Mouse (Mus musculus) heart, embryonic 16.5 days (tissue): Measurements from ENCODE around the gene Dcaf8. TPM values are rescaled to one million over a fixed set of nuclear protein-coding genes. Genes with fewer than 3 reads are reported as not detected.

ENCODE experiments used
- ATAC-seq: fragments of 200-750 bp; cut with Nextera tagmentation; replicated peaks from 2 replicates; pipeline ENCODE4 v1.8.0; 2017; ENCODE audit warnings: moderate number of reproducible peaks; ENCODE audit not compliant: insufficient read depth, low FRiP score; ENCODE audit errors: extremely low read depth
- H3K27ac ChIP-seq: fragments of 300-500 bp; sonication (generic); 2 replicates; pipeline ENCODE4 v1.5.1; 2014; ENCODE audit warnings: mild to moderate bottlenecking, low read length, control low read depth, moderate library complexity
- H3K27me3 ChIP-seq: fragments of 300-500 bp; sonication (generic); 2 replicates; pipeline ENCODE4 v1.6.1; 2014; ENCODE audit warnings: low read length, mixed read lengths; ENCODE audit not compliant: control insufficient read depth, insufficient read depth
- H3K36me3 ChIP-seq: fragments of 300-500 bp; sonication (generic); 2 replicates; pipeline ENCODE4 v1.6.1; 2014; ENCODE audit not compliant: control insufficient read depth, insufficient read depth
- H3K4me1 ChIP-seq: fragments of 300-500 bp; sonication (generic); 2 replicates; pipeline ENCODE4 v1.6.1; 2014; ENCODE audit warnings: low read length, mixed read lengths; ENCODE audit not compliant: control insufficient read depth, insufficient read depth
- H3K4me2 ChIP-seq: fragments of 300-500 bp; sonication (generic); 2 replicates; pipeline ENCODE4 v1.6.1; 2014; ENCODE audit warnings: low read depth, mild to moderate bottlenecking, control low read depth, low read length
- H3K4me3 ChIP-seq: fragments of 300-500 bp; sonication (generic); 2 replicates; pipeline ENCODE4 v1.5.1; 2014; ENCODE audit warnings: mild to moderate bottlenecking, control low read depth, low read length
- H3K9ac ChIP-seq: fragments of 300-500 bp; sonication (generic); 2 replicates; pipeline ENCODE4 v1.6.1; 2014; ENCODE audit warnings: low read length, control low read depth
- H3K9me3 ChIP-seq: fragments of 300-500 bp; sonication (generic); replicated peaks from 2 replicates; pipeline ENCODE4 v1.6.1; 2016; ENCODE audit warnings: low read length; ENCODE audit not compliant: control insufficient read depth
- WGBS: fragments of 180-500 bp; shearing (Covaris S2); extraction: QIAGEN DNeasy Blood & Tissue Kit; methylation state at CpG from one replicate; pipeline ENCODE4 v1.1.7; 2014; 5-methylcytosine and 5-hydroxymethylcytosine counted together
- polyA plus RNA-seq: library from polyadenylated mRNA; unstranded; fragments of >200 nt; fragmentation: Nextera tagmentation; extraction: Ambion mirVana; gene quantifications from 2 replicates; pipeline ENCODE4 v1.2.1, GENCODE M21; 2015

Dcaf8 gene
- polyA plus RNA-seq, 1 experiment from 2014 or later: 117 TPM

DNA sequence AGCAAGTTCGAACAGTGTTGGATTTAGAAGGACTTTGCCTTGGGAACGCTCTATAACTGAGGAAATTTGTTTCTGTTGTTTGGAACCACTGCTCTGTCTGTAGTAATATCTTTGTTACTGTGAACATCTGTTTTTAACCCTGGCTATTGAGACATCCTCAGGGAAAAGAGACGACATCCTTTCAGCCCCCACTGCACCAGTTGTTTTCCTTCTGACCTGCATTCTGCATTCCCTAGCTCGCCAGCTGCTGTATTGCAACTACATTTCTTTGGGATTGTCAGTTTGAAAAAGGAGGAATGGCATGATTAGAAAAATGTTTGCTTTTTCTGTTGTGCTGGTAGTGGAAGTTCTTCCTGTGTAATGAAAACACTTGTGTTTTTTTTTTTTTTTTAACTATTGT, 33.0 kb downstream of the Dcaf8 start:
- peaks cover 44% of the 10 kb centered on the region for H3K36me3 ChIP-seq
- WGBS: 63% methylated on average over 4 of the region's 4 CpGs

DNA sequence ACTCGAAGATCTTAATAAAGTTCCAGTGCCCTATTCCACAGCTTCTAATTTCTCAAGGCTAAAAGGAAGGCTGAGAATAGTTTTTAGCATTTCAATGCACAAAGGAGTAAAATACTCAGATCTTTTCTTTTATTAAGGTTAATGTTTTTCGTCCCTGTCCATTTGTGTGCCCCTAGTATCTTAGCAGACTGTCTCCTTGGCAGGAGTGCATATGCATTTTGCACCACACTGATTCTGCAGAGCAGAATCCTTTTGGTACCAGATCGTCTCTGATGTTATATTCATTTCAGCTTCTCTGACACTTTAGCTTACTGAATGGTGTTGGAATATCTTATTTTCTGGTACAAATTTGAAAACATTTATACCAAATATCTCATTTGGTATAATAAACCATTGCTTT, 33.9 kb downstream of the Dcaf8 start:
- Histone ChIP-seq H3K27ac (no peak overlapping the region), H3K36me3 (peaks cover 53% of the 10 kb centered on the region), H3K9ac (no peak overlapping the region), H3K4me2 (no peak overlapping the region), H3K4me3 (no peak overlapping the region), H3K27me3 (no peaks in the 10 kb centered on the region), H3K4me1 (no peaks in the 10 kb centered on the region), H3K9me3 (no peaks in the 10 kb centered on the region)
- ATAC-seq: no peak
- WGBS: 88% methylated on average over 3 of the region's 3 CpGs

More for the DNA sequence above, 33.0 kb downstream of the Dcaf8 start:
- no peak for ATAC-seq
- no peak overlapping the region for H3K4me3 ChIP-seq
- H3K9ac ChIP-seq: no peak overlapping the region
- H3K4me2 ChIP-seq: no peak overlapping the region
- H3K9me3 ChIP-seq: no peaks in the 10 kb centered on the region
- no peak overlapping the region for H3K27ac ChIP-seq
- H3K27me3 ChIP-seq: no peaks in the 10 kb centered on the region
- H3K4me1 ChIP-seq: no peaks in the 10 kb centered on the region

DNA sequence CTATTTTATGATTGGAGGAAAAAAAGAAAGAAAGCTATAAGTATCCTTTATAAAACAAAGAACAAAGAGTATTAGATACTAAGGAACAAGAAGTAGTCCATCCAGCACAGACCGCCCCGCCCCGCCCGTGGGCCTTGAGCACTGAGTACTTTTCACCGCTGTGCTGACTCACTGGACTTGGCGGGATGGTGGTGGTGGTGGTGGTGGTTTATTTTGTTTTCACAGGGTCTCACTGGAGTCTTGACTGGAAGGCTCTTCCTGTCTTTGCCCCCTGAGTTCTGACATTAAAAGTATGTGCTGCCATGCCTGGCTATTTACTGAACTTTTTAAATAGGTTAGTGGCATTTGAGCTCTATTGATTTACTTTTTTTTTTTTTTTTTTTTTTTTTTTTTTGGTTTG, 35.2 kb downstream of the Dcaf8 start:
- 96% methylated on average over 6 of the region's 6 CpGs for WGBS
- Histone ChIP-seq H3K27me3 (no peaks in the 10 kb centered on the region), H3K9ac (no peak overlapping the region), H3K4me2 (no peak overlapping the region), H3K4me1 (no peaks in the 10 kb centered on the region), H3K4me3 (no peak overlapping the region), H3K36me3 (peaks cover 58% of the 10 kb centered on the region), H3K27ac (no peak overlapping the region), H3K9me3 (no peaks in the 10 kb centered on the region)
- ATAC-seq: no peak

DNA sequence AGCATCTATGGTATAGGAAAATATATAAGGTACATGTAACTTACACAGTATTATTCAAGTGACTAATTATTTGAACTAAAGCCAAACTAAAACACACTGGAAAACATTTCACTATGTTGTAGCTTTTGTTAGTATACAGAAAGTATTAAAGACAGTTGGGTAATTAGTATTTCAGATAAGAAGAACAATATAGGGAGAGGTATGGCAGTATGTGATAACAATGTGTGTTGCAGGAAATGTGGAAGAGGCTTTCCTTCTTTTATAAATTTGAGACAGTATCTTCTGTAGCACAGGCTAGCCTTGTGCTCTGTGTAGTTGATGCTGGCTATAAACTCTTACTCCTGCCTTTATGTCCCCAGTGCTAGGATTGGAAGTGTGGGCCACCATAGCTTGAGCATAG, 36.0 kb downstream of the Dcaf8 start:
- no peaks in the 10 kb centered on the region for H3K9me3 ChIP-seq
- H3K4me3 ChIP-seq: no peak overlapping the region
- no peaks in the 10 kb centered on the region for H3K27me3 ChIP-seq
- H3K4me1 ChIP-seq: no peaks in the 10 kb centered on the region
- ATAC-seq: no peak
- H3K27ac ChIP-seq: no peak overlapping the region
- no peak overlapping the region for H3K9ac ChIP-seq
- no peak overlapping the region for H3K4me2 ChIP-seq
- peaks cover 58% of the 10 kb centered on the region for H3K36me3 ChIP-seq

DNA sequence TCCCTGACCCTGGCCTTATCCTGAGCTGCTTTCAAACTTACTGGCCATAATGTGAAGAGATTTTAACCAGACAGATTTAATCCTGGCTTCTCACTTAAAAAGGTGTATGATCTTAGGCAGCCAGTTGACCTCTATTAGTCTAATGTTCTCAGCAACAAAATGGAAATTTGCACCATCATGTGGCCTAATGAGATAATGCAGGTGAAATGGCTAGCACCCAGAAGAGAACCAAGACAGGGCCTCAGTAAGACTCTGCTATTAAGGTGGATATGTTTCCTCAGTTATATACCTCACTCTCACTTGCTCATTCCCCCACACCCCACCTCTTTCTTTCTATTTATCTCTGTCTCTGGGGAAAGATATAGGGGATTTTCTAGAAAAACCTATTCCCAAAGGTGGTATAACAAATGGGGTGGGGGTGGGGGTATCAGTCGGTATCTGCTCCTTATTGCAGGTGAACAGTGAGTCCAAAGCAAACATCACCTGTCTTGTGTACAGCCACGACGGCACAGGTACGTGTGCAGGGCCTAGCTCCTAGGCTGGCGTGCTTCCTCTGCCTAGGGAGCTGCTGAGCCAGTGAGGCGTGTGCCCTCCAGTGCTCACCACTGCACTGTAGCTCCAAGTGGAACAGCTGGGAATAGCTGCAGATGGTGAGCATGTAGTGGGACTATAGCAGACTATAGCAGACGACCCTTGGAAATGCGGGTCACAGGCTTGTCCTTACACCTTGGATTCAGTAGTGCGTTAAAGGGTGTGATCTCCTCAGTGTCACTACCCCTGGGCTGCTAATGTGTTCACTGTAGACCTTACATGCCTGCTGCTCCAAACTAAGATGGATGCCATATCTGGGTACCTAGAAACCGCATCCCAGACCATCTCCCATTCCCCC, 38.8 kb downstream of the Dcaf8 start:
- peaks cover 60% of the 10 kb centered on the region for H3K36me3 ChIP-seq

DNA sequence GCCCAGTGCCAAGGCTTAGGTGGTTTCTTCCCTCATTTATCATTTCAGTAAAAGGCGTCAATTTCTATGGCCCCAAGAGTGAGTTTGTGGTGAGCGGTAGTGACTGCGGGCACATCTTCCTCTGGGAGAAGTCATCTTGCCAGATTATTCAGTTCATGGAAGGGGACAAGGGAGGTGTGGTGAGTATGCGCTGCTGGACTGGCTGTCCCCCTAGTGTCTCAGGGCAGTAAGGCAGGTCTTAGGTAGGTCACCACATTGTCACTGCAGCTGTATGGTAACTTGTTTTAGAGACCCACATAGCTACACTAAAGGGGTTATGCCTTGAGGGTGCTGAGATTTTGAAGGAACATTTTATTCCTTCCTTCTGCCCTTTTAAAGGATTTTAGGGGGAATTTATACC, 41.0 kb downstream of the Dcaf8 start:
- ATAC-seq: peak; percentile 37; the same call in 1 of the 2 replicates
- Histone ChIP-seq H3K4me3 (no peak overlapping the region), H3K9ac (no peak overlapping the region), H3K36me3 (peaks cover 61% of the 10 kb centered on the region), H3K27me3 (no peaks in the 10 kb centered on the region), H3K4me1 (no peaks in the 10 kb centered on the region), H3K27ac (no peak overlapping the region), H3K9me3 (no peaks in the 10 kb centered on the region), H3K4me2 (no peak overlapping the region)
- 52% methylated on average over 4 of the region's 4 CpGs for WGBS

More for the DNA sequence above, 38.8 kb downstream of the Dcaf8 start:
- ATAC-seq: no peak
- H3K27me3 ChIP-seq: no peaks in the 10 kb centered on the region
- no peak overlapping the region for H3K4me3 ChIP-seq
- 94% methylated on average over 10 of the region's 10 CpGs for WGBS
- no peaks in the 10 kb centered on the region for H3K4me1 ChIP-seq
- H3K27ac ChIP-seq: no peak overlapping the region; the same call in 1 of the 2 replicates
- no peaks in the 10 kb centered on the region for H3K9me3 ChIP-seq
- no peak overlapping the region for H3K4me2 ChIP-seq
- H3K9ac ChIP-seq: no peak overlapping the region

DNA sequence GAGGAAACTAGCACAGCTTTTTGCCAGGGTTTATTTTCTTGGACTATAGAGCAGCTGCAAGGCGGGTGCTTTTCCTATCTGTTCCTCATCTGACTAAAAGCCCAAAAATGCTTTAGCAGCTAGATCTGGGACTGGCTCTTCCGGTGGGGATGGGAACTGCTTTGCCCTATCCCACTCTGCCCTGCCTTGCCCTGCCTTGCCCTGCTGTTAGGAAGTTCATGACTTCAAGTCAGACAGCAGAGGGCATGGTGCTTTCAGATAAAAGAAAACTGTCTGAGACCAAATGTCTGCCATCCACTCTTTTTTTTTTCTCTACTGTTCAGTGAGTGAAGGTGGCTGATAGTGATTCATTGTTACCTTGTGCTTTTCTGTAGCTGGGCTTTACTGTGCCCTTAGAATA, 43.7 kb downstream of the Dcaf8 start:
- 89% methylated on average over 2 of the region's 2 CpGs for WGBS

DNA sequence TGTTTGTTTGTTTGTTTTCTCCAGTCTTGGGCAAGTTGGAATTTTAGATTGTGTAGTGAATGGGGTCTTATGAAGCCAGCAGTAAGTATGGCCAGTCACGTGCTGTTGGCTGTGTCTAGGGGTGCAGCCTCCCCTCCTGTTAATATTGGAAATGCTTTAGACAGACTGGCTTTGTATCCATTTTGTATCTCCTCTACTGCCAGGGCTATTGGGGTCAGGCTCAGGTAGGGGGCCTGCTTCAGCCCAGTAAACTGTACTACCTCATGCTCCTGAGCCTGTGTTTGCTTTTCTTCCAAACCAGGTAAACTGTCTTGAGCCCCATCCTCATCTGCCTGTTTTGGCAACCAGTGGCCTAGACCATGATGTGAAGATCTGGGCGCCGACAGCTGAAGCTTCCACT, 44.3 kb downstream of the Dcaf8 start:
- Histone ChIP-seq H3K9ac (no peak overlapping the region), H3K4me3 (no peak overlapping the region), H3K4me1 (no peaks in the 10 kb centered on the region), H3K4me2 (no peak overlapping the region), H3K27ac (no peak overlapping the region), H3K27me3 (no peaks in the 10 kb centered on the region), H3K36me3 (peaks cover 60% of the 10 kb centered on the region), H3K9me3 (no peaks in the 10 kb centered on the region)
- ATAC-seq: no peak
- WGBS: 91% methylated on average over 3 of the region's 3 CpGs

More for the DNA sequence above, 43.7 kb downstream of the Dcaf8 start:
- Histone ChIP-seq H3K4me3 (no peak overlapping the region), H3K9ac (no peak overlapping the region), H3K4me1 (no peaks in the 10 kb centered on the region), H3K36me3 (peaks cover 62% of the 10 kb centered on the region), H3K27ac (no peak overlapping the region), H3K27me3 (no peaks in the 10 kb centered on the region), H3K4me2 (no peak overlapping the region), H3K9me3 (no peaks in the 10 kb centered on the region)
- ATAC-seq: no peak

DNA sequence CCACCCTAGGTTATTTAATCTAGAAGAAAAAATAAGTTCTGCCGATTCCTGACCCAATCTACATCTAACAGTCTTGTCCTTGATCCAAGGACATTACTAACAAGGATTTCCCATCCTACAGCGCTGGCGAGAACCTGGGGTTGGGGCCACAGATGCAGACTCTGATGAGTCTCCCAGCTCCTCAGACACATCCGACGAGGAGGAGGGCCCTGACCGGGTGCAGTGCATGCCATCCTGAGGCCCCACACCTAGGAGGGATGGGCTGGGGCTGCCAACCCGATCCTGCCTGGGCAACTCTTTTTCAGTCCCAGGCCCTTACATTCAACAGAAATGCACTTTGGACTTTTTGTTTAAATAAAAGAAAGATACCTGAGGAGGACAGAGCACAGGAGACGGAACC, 46.6 kb downstream of the Dcaf8 start:
- Histone ChIP-seq H3K4me3 (no peak overlapping the region), H3K27ac (peak overlapping the region; percentile 11; the same call in 1 of the 2 replicates), H3K4me2 (no peak overlapping the region), H3K27me3 (no peaks in the 10 kb centered on the region), H3K9me3 (no peaks in the 10 kb centered on the region), H3K36me3 (peaks cover 65% of the 10 kb centered on the region), H3K4me1 (no peaks in the 10 kb centered on the region), H3K9ac (no peak overlapping the region)
- 68% methylated on average over 8 of the region's 8 CpGs for WGBS
- no peak for ATAC-seq
